Mouse (Mus musculus) liver, embryonic 15.5 days (tissue): ENCODE measurements at regions not wholly inside any gene's neighbourhood (a gene's known extent, or its start where the extent isn't known, plus 50 kb on each side); places are given as distances from the start of the nearest gene placed in this dataset.

Experiments
- ATAC-seq: fragments of 200-750 bp; cut with Nextera tagmentation; 2 replicates; pipeline ENCODE4 v1.8.0; 2017; ENCODE audit warnings: moderate number of reproducible peaks, mild to moderate bottlenecking, moderate library complexity; ENCODE audit not compliant: insufficient read depth
- H3K27ac ChIP-seq: fragments of 300-500 bp; sonication (generic); replicated peaks from 2 replicates; pipeline ENCODE4 v1.5.1; 2015; ENCODE audit warnings: mild to moderate bottlenecking, inconsistent platforms
- H3K27me3 ChIP-seq: fragments of 300-500 bp; sonication (generic); 2 replicates; pipeline ENCODE4 v1.6.1; 2015; ENCODE audit warnings: mild to moderate bottlenecking, inconsistent platforms
- H3K36me3 ChIP-seq: fragments of 300-500 bp; sonication (generic); replicated peaks from 2 replicates; pipeline ENCODE4 v1.6.1; 2015; ENCODE audit warnings: moderate library complexity, mild to moderate bottlenecking, inconsistent platforms
- H3K4me1 ChIP-seq: fragments of 300-500 bp; sonication (generic); replicated peaks from 2 replicates; pipeline ENCODE4 v1.6.1; 2015; ENCODE audit warnings: inconsistent platforms
- H3K4me2 ChIP-seq: fragments of 300-500 bp; sonication (generic); 2 replicates; pipeline ENCODE4 v1.6.1; 2015; ENCODE audit warnings: moderate library complexity, mild to moderate bottlenecking, inconsistent platforms
- H3K4me3 ChIP-seq: fragments of 300-500 bp; sonication (generic); replicated peaks from 2 replicates; pipeline ENCODE4 v1.5.1; 2015; ENCODE audit warnings: mild to moderate bottlenecking, inconsistent platforms
- H3K9ac ChIP-seq: fragments of 300-500 bp; sonication (generic); 2 replicates; pipeline ENCODE4 v1.6.1; 2015; ENCODE audit warnings: moderate library complexity, mild to moderate bottlenecking, inconsistent platforms
- H3K9me3 ChIP-seq: fragments of 300-500 bp; sonication (generic); replicated peaks from 2 replicates; pipeline ENCODE4 v1.6.1; 2016; ENCODE audit warnings: inconsistent platforms
- WGBS: fragments of 180-500 bp; shearing (Covaris S2); methylation state at CpG from one replicate; pipeline ENCODE4 v1.1.7; 2015; ENCODE audit warnings: mixed read lengths; ENCODE audit not compliant: insufficient replicate concordance; 5-methylcytosine and 5-hydroxymethylcytosine counted together

DNA sequence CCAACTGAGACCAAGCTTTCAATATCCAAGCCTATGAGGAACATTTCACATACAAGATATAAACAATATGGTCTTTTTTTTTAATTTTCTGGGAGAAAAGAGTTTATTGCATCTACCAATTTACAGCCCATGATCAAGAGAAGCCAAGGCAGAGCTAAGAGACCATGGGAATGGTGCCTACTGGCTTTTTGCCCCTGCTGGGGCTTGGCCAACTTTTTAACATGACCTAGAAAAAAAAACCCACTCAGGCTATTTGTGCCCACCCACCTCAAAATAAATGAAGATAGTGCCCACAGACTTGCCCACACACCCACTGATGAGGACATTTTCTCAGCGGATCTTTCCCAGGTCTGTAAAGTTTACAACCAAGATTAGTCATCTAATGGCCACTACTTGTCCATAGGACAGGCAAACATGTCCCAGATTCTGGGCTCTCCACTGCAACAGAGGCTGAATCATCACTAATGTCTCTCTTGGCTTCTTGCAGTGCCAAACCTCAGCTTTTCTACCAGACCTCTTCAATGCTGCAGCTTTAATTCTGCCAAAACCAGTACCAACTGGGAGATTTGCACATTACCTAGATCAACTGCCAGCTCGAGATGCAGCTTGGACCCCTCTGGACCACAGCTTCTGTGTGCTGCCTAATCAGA, 79.6 kb upstream of the Tmc3 start:
- H3K27me3 ChIP-seq, result no peaks in the 10 kb centered on the region
- 37% methylated on average over 2 of the region's 2 CpGs for WGBS
- H3K4me2 ChIP-seq, result no peak overlapping the region
- ATAC-seq, result no peak
- H3K9me3 ChIP-seq, result no peaks in the 10 kb centered on the region
- H3K27ac ChIP-seq, result no peak overlapping the region
- H3K9ac ChIP-seq, result no peak overlapping the region
- H3K4me3 ChIP-seq, result no peak overlapping the region
- no peaks in the 10 kb centered on the region for H3K4me1 ChIP-seq
- no peaks in the 10 kb centered on the region for H3K36me3 ChIP-seq

DNA sequence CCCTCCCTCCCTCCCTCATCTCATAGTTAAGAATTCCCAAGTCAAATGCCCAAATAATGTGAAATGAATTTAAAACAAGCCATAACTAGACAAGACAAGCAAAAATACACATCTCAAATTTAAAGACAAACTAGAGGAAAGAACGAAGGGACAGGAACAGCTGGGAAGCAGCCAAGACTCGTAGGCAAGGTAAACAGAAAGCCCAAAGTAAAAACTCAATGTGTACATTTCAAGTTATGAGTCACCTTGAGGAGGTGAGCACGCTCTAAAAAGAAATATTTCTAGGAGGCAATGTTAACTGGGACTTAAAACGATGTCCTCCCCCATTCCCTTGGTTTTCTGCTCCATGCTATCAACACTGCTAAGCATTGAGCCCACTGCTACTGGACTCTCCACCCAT, 68.4 kb upstream of the Tmc3 start:
- no peak for ATAC-seq
- no peaks in the 10 kb centered on the region for H3K4me1 ChIP-seq

DNA sequence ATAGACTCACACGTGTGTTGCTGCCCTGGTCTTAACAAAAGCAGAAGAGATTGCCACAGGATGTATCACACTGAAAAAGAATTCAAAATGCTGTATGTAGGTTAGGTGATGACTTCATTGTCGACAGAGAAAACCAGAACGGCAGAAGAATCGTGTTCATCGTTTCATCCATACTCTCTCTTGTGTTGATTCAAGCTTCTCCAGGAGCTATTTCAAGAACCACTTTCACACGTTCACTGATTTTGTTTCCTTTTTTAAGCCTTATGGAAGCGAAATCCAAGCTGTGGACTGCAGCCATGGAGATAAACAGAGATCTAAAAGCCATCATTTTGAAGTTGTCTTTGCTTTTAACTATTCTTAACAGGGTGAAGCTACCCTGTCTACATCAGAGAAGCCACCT, 63.2 kb upstream of the Tmc3 start:
- Histone ChIP-seq H3K4me1 (no peaks in the 10 kb centered on the region), H3K4me2 (no peak overlapping the region), H3K27me3 (no peaks in the 10 kb centered on the region), H3K4me3 (no peak overlapping the region), H3K9me3 (no peaks in the 10 kb centered on the region), H3K27ac (no peak overlapping the region), H3K9ac (no peak overlapping the region), H3K36me3 (no peaks in the 10 kb centered on the region)
- 66% methylated on average over 7 of the region's 7 CpGs for WGBS
- no peak for ATAC-seq

More for the DNA sequence above, 68.4 kb upstream of the Tmc3 start:
- H3K4me2 ChIP-seq, result no peak overlapping the region
- no peaks in the 10 kb centered on the region for H3K9me3 ChIP-seq
- no peaks in the 10 kb centered on the region for H3K27me3 ChIP-seq
- no peak overlapping the region for H3K9ac ChIP-seq
- H3K4me3 ChIP-seq, result no peak overlapping the region
- H3K27ac ChIP-seq, result no peak overlapping the region
- H3K36me3 ChIP-seq, result no peaks in the 10 kb centered on the region
- 46% methylated on average over 4 of the region's 4 CpGs for WGBS
